Mouse (Mus musculus) ES-E14 (cell line): ENCODE measurements around the gene Acox2. TPM values are rescaled to one million over a fixed set of nuclear protein-coding genes. Genes with fewer than 3 reads are reported as not detected.

Experiments used
- DNase-seq: peaks from one replicate; pipeline ENCODE4 v3.0.0-alpha.2; 2013; ENCODE audit warnings: low read depth, low spot score
- H3K27ac ChIP-seq: 2 replicates; pipeline ENCODE4 v1.5.1; 2012; ENCODE audit warnings: low read depth, mild to moderate bottlenecking, low read length, moderate library complexity, mixed read lengths; ENCODE audit not compliant: poor library complexity, insufficient read depth, severe bottlenecking
- H3K36me3 ChIP-seq: 2 replicates; pipeline ENCODE4 v1.6.1; 2012; ENCODE audit warnings: mild to moderate bottlenecking, low read length, moderate library complexity, mixed read lengths; ENCODE audit not compliant: control insufficient read depth, poor library complexity, insufficient read depth, severe bottlenecking
- H3K4me1 ChIP-seq, 2 experiments: fragments of 150-350 bp in 1 of 2; sonication (generic) in 1 of 2; 2 replicates each; pipeline ENCODE4 v1.6.1; 2012; ENCODE audit warnings: low read length in 2 of 2, mild to moderate bottlenecking in 1 of 2, mixed read lengths in 1 of 2; ENCODE audit not compliant: control insufficient read depth in 2 of 2, insufficient read depth in 2 of 2, poor library complexity in 1 of 2
- H3K4me3 ChIP-seq, 2 experiments: fragments of 150-350 bp in 1 of 2; sonication (generic) in 1 of 2; 2 replicates each; pipeline ENCODE4 v1.5.1; 2012; ENCODE audit warnings: low read length in 2 of 2, low read depth in 1 of 2, mild to moderate bottlenecking in 1 of 2, mixed read lengths in 1 of 2; ENCODE audit not compliant: insufficient read depth in 1 of 2, poor library complexity in 1 of 2, severe bottlenecking in 1 of 2
- H3K9ac ChIP-seq: 2 replicates; pipeline ENCODE4 v1.6.1; 2012; ENCODE audit warnings: low read depth, mild to moderate bottlenecking, low read length, mixed read lengths; ENCODE audit not compliant: poor library complexity, insufficient read depth, severe bottlenecking
- H3K9me3 ChIP-seq: fragments of 150-350 bp; sonication (generic); 2 replicates; pipeline ENCODE4 v1.6.1; 2012; ENCODE audit warnings: low read depth, mild to moderate bottlenecking, low read length; ENCODE audit not compliant: control insufficient read depth, insufficient read depth
- CHD2 ChIP-seq: IDR thresholded peaks from 2 replicates; pipeline ENCODE4 v1.6.1; 2014; ENCODE audit warnings: mild to moderate bottlenecking, low read depth, low read length, inconsistent platforms
- HCFC1 ChIP-seq: IDR thresholded peaks from 2 replicates; pipeline ENCODE4 v1.6.1; 2012; ENCODE audit warnings: low read length, inconsistent platforms, borderline replicate concordance; ENCODE audit not compliant: insufficient read depth
- MAFK ChIP-seq: IDR thresholded peaks from 2 replicates; pipeline ENCODE4 v1.6.1; 2014; ENCODE audit warnings: mild to moderate bottlenecking, low read depth, low read length, inconsistent platforms; ENCODE audit not compliant: insufficient read depth
- ZC3H11A ChIP-seq: IDR thresholded peaks from 2 replicates; pipeline ENCODE4 v1.6.1; 2012; ENCODE audit warnings: low read depth, mild to moderate bottlenecking, inconsistent platforms, low read length, borderline replicate concordance
- ZNF384 ChIP-seq: IDR thresholded peaks from 2 replicates; pipeline ENCODE4 v1.6.1; 2012; ENCODE audit warnings: low read depth, low read length, inconsistent platforms
- in situ Hi-C, 2 experiments: fragments of 600-800 bp; cut with MboI; formaldehyde crosslinking; loops; one replicate each; pipeline ENCODE4 v1.15.1; 2025; ENCODE audit warnings: low sequenced_read_pairs in 2 of 2, inconsistent platforms in 1 of 2; ENCODE audit not compliant: unreplicated experiment in 2 of 2
- total RNA-seq: library from RNA; depleted of rRNA; stranded (reverse); fragments of 300-350 nt; gene quantifications from 2 replicates; pipeline ENCODE4 v1.2.3, GENCODE M21; 2012

Gene Acox2
- total RNA-seq, 1 experiment: not detected

- TF ChIP-seq CHD2: no peak
- no peak for TF ChIP-seq HCFC1
- TF ChIP-seq ZC3H11A: no peak
- TF ChIP-seq MAFK: no peak
- TF ChIP-seq ZNF384: no peak
- DNase-seq: no peak
- Histone ChIP-seq H3K27ac (no peak overlapping the region), H3K9me3 (no peaks in the 10 kb centered on the region), H3K4me1 (no peaks in the 10 kb centered on the region), H3K9ac (no peak overlapping the region), H3K4me3 (no peak overlapping the region), H3K36me3 (no peaks in the 10 kb centered on the region)
- in situ Hi-C loops: no loop called here
These were observed 3.1 kb downstream of the Acox2 start for GRCm38 (mm10) chr14:8256072-8256471.

GRCm38 (mm10) chr14:8255076-8255729 is 4.0 kb downstream of the Acox2 start:
- Histone ChIP-seq H3K4me3 (no peak overlapping the region), H3K9me3 (no peaks in the 10 kb centered on the region), H3K4me1 (no peaks in the 10 kb centered on the region), H3K27ac (no peak overlapping the region), H3K9ac (no peak overlapping the region), H3K36me3 (no peaks in the 10 kb centered on the region)
- no peak for TF ChIP-seq ZC3H11A
- no peak for TF ChIP-seq CHD2
- no peak for TF ChIP-seq ZNF384
- no peak for TF ChIP-seq HCFC1
- TF ChIP-seq MAFK: no peak
- in situ Hi-C loops: no loop called here
- DNase-seq: no peak

- no peak for TF ChIP-seq CHD2
- TF ChIP-seq ZC3H11A: no peak
- no peak for TF ChIP-seq MAFK
- no peak for TF ChIP-seq HCFC1
- TF ChIP-seq ZNF384: no peak
- in situ Hi-C loops: no loop called here
- Histone ChIP-seq H3K9ac (no peak overlapping the region), H3K36me3 (no peaks in the 10 kb centered on the region), H3K27ac (no peak overlapping the region), H3K9me3 (no peaks in the 10 kb centered on the region), H3K4me3 (no peak overlapping the region), H3K4me1 (no peaks in the 10 kb centered on the region)
- no peak for DNase-seq
These were observed 7.7 kb downstream of the Acox2 start for GRCm38 (mm10) chr14:8251330-8251885.

GRCm38 (mm10) chr14:8250141-8250871 is 8.8 kb downstream of the Acox2 start:
- no peak for DNase-seq
- Histone ChIP-seq H3K4me3 (no peak overlapping the region), H3K9me3 (no peaks in the 10 kb centered on the region), H3K36me3 (no peaks in the 10 kb centered on the region), H3K27ac (no peak overlapping the region), H3K9ac (no peak overlapping the region), H3K4me1 (no peaks in the 10 kb centered on the region)
- no peak for TF ChIP-seq CHD2
- no peak for TF ChIP-seq HCFC1
- TF ChIP-seq MAFK: no peak
- no peak for TF ChIP-seq ZNF384
- no peak for TF ChIP-seq ZC3H11A
- in situ Hi-C loops: no loop called here
